Mouse (Mus musculus): ENCODE measurements around the gene Arel1.
A peak's percentile ranks its signal among the peaks of the same experiment; 100 is the strongest.

GRCm38 (mm10) chr12:84970428-84971096, at the start of gene Arel1, which contains the start of gene Fcf1:
- TF ChIP-seq CTCF (IDR thresholded peaks at IDR 0.05; ENCODE audit: control insufficient read depth, insufficient read depth, low read length) (no peak), POLR2A (IDR thresholded peaks at IDR 0.05; ENCODE audit: borderline replicate concordance, control insufficient read depth, low read depth, low read length) (peak; percentile 57; the same call in 1 of the 2 replicates)

Measured in bone marrow, adult 2 months (tissue).